Mouse (Mus musculus): ENCODE measurements around the gene Itgb2. TPM values are rescaled to one million over a fixed set of nuclear protein-coding genes. Genes with fewer than 3 reads are reported as not detected.

The Itgb2 gene
- total RNA-seq, 2 experiments from 2014 or later = 3.1 to 3.2 TPM

DNA sequence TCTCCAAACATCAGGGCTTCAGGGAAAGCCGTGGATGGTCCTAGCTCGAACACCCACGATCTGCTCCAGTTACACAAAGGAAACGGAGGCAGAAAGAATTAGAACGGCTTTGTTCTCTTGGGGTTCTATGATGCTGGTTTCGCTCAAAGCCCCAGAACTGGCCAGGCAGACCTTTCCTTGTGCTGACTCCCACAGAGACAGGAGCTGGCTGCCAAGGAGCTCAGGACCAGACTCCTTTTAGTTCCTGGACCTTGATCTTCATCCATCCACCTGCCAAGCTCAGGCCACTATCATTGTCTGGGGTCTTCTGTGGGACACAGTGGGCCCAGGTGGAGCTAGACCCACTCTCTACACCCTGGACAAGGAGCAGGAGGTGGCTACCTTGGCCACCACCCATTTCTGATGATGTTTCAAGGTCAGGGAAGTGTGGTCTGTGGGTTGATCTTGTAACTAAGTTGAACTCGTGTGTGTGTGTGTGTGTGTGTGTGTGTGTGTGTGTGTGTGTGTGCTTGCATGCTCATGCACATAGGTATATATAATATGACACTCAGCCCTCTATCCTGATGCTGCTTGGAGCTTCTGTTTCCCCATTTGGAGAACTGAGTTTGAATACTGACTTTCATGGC is 9.4 kb downstream of the Itgb2 start:
- no peak for DNase-seq (ENCODE audit: low spot score in 2 of 2)
- intact Hi-C loops (cut with DNase I) = no loop called here

GRCm38 (mm10) chr10:77540576-77541102 is 10.6 kb downstream of the Itgb2 start:
- intact Hi-C loops (cut with DNase I) = no loop called here
- no peak for DNase-seq (ENCODE audit: low spot score in 2 of 2)

- intact Hi-C loops (cut with DNase I) = no loop called here
- DNase-seq (ENCODE audit: low spot score in 2 of 2) = no peak
Measured at GRCm38 (mm10) chr10:77541864-77542666, 12.0 kb downstream of the Itgb2 start.

DNA sequence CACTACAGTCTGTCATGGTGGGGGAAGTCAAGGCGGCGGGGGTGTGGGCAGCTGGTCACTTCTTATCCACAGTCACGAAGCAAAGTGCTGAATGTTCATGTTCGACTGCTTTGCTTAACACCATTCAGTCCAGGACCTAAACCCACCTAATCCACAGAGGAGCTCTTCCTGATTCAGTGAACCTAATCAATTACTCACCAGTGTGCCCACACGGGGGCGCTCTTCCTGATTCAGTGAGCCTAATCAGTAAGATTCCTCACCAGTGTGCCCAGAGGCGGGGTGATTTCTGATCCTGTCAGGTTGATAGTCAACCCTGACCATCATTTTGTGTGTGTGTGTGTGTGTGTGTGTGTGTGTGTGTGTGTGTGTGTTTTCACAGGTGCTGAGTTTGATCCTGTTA is 13.2 kb downstream of the Itgb2 start:
- no peak for DNase-seq (ENCODE audit: low spot score in 2 of 2)
- intact Hi-C loops (cut with DNase I) = no loop called here

- DNase-seq (ENCODE audit: low spot score in 2 of 2) = peak; percentile 25 to 33
- intact Hi-C loops (cut with DNase I) = no loop called here
Measured at GRCm38 (mm10) chr10:77544916-77545315, 14.9 kb downstream of the Itgb2 start.

DNA sequence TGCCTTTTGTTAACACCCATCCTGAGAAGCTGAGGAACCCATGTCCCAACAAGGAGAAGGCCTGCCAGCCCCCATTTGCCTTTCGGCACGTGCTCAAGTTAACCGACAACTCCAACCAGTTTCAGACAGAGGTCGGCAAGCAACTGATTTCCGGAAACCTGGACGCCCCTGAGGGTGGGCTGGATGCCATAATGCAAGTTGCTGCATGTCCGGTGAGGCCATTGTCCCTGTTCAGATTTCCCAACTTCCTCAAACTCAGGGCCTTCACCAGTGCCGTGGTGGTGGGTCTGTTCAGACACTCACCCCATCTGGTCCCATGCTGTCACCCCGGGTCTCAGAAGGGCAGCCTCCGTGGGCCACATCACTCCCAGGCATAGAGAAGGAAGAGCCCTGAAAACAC is 18.5 kb downstream of the Itgb2 start:
- no peak for DNase-seq (ENCODE audit: low spot score in 2 of 2)
- intact Hi-C loops (cut with DNase I) = no loop called here

- DNase-seq (ENCODE audit: low spot score in 2 of 2) = peak; percentile 34
- intact Hi-C loops (cut with DNase I) = no loop called here
Measured at GRCm38 (mm10) chr10:77550874-77551273, 20.8 kb downstream of the Itgb2 start.

DNA sequence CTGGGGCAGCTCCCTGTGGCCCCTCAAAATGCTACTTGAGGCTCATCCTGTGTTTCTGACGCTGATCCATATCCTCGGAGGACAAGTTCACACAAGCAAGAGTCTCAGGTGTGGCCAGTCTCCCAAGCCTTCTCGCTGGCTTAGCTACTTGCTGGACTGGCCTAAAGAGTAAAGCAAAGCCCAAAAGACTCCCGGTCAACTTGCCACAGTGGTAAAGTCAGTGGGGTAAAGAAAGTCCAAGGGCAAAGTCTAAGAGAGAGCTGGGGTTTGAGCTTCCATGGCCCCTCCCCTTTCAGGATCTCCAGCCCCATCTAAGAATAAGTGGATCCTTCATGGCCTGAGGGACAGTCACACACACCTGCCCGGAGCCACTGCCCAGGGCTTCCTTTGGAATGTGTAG is 22.1 kb downstream of the Itgb2 start:
- no peak for DNase-seq (ENCODE audit: low spot score in 2 of 2)
- intact Hi-C loops (cut with DNase I) = no loop called here

GRCm38 (mm10) chr10:77553285-77553684 is 23.2 kb downstream of the Itgb2 start:
- intact Hi-C loops (cut with DNase I) = no loop called here
- no peak for DNase-seq (ENCODE audit: low spot score in 2 of 2)

GRCm38 (mm10) chr10:77554918-77555317 is 24.9 kb downstream of the Itgb2 start:
- no peak for DNase-seq (ENCODE audit: low spot score in 2 of 2)

DNA sequence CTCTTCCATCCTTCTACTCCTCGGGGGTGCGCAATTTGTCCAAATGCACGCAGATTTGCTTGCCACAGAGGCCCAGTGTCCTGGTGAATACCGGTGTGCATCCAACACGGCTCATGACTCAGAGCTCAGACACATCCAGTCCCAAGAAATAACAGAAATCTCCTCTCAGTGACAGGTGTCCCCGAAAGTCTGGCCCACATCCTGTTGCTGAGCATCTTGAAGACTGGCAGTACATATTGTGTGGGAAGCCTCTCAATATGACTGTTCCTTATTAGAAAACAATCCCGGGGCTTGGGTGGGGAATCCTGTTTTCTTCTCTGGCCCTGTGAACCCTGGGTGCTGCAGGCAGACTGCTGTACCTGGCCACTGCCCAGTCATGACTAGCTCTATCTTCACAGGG is 26.6 kb downstream of the Itgb2 start:
- DNase-seq (ENCODE audit: low spot score in 2 of 2) = no peak
- intact Hi-C loops (cut with DNase I) = no loop called here

More at GRCm38 (mm10) chr10:77554918-77555317, 24.9 kb downstream of the Itgb2 start:
- intact Hi-C loops (cut with DNase I) = no loop called here

DNA sequence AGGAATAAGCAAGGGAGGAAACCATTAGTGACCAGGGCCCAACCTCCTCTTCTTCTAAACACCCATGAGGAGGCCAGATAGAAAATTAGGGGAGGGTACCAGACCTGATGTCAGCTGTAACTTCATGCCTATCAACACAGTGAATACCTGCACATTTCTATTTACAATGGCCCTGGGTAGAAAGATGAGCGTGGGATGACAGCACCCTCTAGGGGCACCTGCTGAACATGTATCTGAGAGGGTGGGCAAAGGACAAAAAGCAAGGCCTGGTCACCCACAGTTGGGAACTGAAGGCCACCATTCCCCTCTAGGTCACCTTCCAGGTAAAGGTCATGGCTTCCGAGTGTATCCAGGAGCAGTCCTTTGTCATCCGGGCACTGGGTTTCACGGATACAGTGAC is 27.6 kb downstream of the Itgb2 start:
- DNase-seq (ENCODE audit: low spot score in 2 of 2) = no peak
- intact Hi-C loops (cut with DNase I) = no loop called here

- no peak for DNase-seq (ENCODE audit: low spot score in 2 of 2)
- intact Hi-C loops (cut with DNase I) = no loop called here
Measured at GRCm38 (mm10) chr10:77560090-77560489, 30.0 kb downstream of the Itgb2 start.

- DNase-seq (ENCODE audit: low spot score in 2 of 2) = no peak
- intact Hi-C loops (cut with DNase I) = no loop called here
Measured at GRCm38 (mm10) chr10:77560830-77561229, 30.8 kb downstream of the Itgb2 start.

DNA sequence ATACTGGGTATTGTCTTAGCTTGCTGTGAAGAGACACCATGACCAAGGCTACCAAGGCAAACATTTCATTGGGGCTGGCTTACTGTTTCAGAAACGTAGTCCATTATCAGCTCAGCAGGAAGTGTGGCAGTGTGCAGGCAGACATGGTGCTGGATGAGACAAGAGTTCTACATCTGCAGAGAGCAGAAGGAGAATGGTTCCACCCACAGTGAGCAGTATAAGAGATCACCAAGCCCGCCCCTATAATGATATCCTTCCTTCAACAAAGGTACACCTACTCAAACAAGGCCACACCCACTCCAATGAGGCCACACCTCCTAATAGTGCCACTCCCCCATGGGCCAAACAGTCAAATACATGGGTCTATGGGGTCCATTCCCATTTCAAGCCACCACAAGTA is 31.5 kb downstream of the Itgb2 start:
- intact Hi-C loops (cut with DNase I) = no loop called here
- no peak for DNase-seq (ENCODE audit: low spot score in 2 of 2)

DNA sequence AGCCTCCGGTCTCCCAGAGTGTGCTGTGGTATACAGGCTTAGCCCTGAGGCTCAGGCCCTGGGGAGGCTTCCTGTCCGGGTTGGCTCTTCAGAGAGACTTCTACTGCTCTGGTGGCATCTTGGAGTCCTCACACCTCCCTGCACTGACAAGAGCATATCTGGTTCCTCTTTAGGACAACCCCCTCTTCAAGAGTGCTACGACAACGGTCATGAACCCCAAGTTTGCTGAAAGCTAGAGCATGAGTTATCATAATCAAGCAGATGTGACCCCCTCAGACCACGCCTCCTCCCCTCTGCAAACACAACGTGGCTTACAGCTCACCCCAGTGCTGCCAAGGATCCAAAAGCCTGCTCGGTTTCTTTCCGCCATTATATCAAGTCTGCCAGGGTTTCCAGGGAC is 35.0 kb downstream of the Itgb2 start:
- DNase-seq (ENCODE audit: low spot score in 2 of 2) = no peak
- intact Hi-C loops (cut with DNase I) = loop anchor here (5.0 kb wide), 1 partner anchor 48 kb away; the partner anchor contains the start of gene Fam207a

GRCm38 (mm10) chr10:77566651-77567050 is 36.6 kb downstream of the Itgb2 start:
- DNase-seq (ENCODE audit: low spot score in 2 of 2) = peak; percentile 48 to 73
- intact Hi-C loops (cut with DNase I) = loop anchor here (5.0 kb wide), 1 partner anchor 49 kb away; the partner anchor contains the start of gene Fam207a

DNA sequence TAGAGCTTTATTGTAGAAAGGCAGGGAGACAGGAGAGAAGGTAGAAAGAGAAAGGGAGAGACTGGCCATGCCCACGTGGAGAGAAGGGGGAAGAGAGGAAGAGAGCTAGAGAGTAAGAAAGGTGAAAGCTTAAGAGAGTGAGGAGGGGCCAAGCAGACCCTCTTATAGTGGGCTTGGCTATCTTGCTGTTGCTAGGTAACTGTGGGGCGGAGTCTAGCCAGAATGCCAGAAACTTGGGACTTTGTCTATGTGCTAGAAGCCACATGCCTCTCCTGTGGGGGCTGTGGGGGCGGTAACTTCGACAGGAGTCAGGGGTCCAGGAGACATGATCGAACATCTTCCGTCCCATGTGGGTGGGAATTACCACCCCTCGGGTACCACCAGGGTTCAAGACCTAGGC is 39.4 kb downstream of the Itgb2 start:
- DNase-seq (ENCODE audit: low spot score in 2 of 2) = no peak
- intact Hi-C loops (cut with DNase I) = loop anchor here (5.0 kb wide), 1 partner anchor 52 kb away; the partner anchor contains the start of gene Fam207a

DNA sequence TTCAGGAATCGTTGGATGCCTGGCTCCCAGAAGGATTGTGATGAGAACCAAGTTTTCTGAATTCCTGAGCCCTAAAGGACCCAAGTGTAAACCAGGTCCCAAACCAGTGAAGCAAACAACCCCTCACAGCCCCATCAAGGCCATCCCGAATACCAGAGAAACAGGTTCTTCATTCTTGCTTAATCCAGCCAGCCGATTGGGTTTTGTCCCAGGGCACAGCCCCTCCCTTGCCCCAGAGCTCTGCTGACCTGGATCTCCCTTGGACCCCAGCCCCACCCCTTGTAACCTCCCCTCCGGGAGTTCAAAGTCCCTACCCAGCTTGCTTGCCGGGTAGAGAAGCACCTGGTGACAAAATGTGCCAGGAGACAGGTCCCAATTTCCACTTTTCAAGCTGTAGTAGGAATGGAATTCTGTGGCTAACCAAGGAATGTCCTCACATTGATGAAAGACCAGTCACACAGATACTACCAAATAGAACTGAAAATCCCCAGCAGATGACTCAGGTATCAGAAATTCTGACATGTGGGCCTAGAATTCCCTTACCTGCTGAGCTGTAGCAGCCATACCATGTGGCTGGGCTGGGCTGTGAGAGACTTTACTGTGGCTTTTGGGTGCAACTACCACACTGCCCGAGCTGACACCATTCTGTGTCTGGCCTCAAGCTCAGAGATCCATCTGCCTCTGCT is 40.1 kb downstream of the Itgb2 start:
- intact Hi-C loops (cut with DNase I) = loop anchor here (5.0 kb wide), 1 partner anchor 53 kb away; the partner anchor contains the start of gene Fam207a

DNA sequence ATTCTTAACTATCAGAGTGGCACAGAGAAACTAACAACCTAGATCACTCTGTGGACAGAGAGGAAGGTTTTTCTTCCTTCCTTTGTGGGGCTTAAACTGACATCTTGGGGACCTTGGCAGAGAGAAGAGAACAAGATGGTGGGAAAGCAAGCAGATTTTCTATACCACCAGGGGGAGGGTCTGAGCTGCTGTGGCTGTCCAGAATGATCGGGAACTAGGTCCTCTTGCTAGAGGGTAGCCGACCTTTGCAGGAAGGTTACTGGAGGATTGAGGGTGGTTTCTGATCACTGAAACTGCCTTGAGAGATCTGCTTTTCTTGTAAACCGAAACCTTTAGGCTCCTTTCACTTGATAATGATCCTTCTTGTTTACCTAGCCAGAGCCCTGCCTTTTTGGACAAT is 42.2 kb downstream of the Itgb2 start:
- intact Hi-C loops (cut with DNase I) = no loop called here
- DNase-seq (ENCODE audit: low spot score in 2 of 2) = no peak

More for the DNA sequence above, 40.1 kb downstream of the Itgb2 start:
- no peak for DNase-seq (ENCODE audit: low spot score in 2 of 2)

Data from left cerebral cortex, postnatal 14 days (tissue).